Mouse (Mus musculus) cerebellum, adult 11 months (tissue): ENCODE measurements around the gene Rasl11b.

Source experiments
- DNase-seq: peaks from one replicate; pipeline ENCODE4 v3.0.0; 2022

The Rasl11b gene

GRCm38 (mm10) chr5:74214501-74215110, 19.5 kb downstream of the Rasl11b start:
- DNase-seq, result no peak

DNA sequence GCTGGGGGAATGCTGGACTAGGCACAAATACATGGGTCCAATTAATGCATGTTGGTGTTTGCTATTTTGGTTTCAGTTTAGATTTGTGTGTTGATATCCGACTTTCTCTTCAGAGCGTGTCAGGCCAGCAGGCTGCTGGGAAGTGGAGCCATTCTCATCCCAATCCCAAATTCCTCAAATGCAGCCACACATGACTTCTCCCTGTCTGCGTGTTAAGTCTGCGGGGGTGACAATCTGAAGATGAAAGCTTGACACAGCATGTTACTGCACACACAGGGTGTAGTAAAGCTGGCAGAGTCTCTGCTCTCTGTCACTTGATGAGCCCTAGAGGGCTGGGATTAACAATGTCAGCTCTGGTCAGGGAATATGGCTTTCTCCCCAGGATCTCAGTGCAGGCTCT, 20.0 kb downstream of the Rasl11b start:
- DNase-seq, result no peak

- DNase-seq, result no peak
These were observed 23.4 kb downstream of the Rasl11b start for GRCm38 (mm10) chr5:74218524-74218923.

- no peak for DNase-seq
These were observed 27.5 kb downstream of the Rasl11b start for GRCm38 (mm10) chr5:74222626-74223025.

DNA sequence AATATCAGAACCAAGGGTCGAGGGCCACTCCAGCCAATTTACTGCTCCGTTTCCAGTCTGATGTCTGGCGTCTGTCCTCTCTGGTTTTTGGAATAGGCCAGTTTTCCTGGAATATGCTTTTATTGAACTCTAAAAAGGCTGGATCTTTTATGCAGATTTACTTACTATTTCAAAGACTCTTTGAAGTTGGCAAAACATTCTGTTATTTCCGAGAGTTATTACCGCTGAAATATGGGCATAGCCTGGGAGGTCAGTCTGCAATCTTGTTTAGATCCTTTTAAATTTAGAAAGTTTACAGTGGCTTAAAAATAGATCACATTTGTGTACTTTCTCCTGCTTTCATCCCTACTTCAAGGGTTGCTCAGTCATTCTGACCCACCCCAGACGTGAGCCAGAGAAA, 29.4 kb downstream of the Rasl11b start:
- DNase-seq, result no peak

DNA sequence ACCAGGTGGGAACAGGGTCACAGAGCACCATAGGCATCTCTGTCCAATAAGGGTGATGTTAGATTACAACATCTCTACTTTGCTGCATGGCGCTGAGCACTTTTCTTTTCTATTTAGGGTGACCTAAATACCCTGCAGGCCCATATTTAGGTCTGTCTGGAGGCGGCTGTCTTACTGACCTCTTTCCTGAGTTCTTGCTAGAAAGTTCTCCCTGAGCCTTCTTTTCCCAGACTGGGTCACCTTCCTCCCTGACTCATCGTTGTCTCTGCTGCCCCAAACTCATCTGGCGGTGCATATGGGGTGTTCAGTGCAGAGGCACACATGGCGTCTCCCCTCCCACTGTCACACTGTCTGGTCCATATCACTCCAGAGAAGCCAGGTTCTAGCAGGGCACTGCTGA, 31.1 kb downstream of the Rasl11b start:
- DNase-seq, result no peak

GRCm38 (mm10) chr5:74227352-74227751, 32.3 kb downstream of the Rasl11b start:
- DNase-seq, result no peak

- no peak for DNase-seq
These were observed 33.9 kb downstream of the Rasl11b start for GRCm38 (mm10) chr5:74228938-74229337.

DNA sequence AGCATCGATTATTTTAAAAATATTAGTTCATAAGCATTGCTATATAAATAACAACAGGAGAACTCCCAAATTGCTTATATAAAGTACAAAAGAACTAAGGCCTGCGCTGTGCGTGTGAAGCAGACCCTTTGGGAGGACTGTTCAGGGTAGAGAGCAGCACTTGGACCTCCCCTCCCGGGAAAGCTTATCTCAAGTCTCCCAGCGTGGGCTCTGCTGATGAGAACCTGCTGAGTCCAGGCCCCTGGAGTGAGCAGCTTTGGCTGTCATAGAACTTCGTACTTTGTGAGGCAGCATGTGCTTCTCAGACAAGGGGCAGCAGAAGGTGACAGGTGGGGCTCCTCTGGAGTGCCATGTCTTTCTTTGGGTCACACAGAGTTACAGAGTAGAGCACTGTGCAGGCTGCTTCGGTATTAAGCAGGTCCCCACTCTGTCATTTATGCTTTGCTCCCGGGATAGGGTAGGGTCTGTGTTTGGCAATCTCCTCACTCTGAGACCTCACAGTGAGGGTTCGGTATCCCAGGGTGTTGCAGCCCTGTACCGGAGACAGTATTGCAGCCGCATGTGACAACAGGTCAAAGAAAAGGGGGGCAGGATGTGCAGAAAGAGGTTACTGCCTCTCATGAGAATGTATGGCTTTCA, 34.8 kb downstream of the Rasl11b start:
- DNase-seq, result no peak

GRCm38 (mm10) chr5:74230525-74230924, 35.4 kb downstream of the Rasl11b start:
- DNase-seq, result no peak

DNA sequence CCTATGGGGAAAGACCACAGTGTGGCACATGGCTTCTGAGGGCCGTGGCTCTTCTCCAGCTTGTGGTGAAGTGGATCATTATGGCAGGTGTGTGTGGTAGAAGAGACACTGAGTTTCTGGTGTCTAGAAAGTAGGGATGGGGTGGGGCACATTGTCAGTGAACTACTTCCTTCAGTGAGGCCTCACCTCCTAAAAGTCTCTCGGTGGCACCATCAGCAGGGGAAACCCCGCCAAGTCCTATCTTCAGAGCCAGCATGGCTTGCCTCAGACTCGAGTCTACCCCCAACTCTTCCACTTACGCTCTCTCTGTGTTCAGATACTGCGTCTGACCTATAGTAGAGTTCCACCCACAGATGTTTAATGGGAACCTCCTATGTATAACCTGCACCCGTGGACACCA, 38.7 kb downstream of the Rasl11b start:
- DNase-seq, result no peak

DNA sequence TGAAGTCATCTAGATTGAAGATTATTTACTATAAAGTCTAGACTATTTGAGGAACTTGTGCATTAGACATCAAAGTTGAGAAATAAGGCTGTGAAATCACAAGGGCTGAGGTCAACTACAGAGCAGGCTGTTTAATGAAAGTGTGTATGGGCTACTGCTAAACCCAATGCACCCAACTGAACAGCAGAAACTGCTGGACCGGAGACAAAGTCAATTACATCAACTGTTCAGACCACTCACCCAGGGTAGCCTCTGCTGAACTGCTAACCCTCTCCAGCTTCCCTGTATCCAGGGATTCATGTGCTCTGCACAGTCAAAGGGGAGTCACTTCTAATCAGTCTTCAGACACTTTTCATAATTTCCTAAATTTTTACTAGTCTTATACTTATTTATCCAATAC, 44.3 kb downstream of the Rasl11b start:
- DNase-seq, result no peak

DNA sequence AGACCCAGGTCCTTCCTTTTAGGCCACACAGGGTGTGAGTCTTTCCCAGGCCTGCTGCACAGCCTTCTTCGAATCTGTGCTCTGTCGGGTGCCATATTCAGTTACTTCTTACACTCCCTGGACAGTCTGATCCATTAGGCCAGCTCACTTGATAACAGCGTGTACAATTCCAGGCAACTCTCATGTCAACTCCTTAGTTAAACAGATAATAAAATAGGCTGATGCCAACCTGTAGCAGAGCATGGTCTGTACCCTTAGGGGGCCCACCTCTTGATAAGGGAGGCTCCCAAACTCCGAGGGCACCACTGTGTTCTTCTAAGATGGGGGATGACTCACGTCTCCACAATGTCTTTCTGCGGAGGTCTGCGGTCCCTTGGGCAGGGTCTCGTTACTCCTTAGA, 45.2 kb downstream of the Rasl11b start:
- DNase-seq, result no peak

DNA sequence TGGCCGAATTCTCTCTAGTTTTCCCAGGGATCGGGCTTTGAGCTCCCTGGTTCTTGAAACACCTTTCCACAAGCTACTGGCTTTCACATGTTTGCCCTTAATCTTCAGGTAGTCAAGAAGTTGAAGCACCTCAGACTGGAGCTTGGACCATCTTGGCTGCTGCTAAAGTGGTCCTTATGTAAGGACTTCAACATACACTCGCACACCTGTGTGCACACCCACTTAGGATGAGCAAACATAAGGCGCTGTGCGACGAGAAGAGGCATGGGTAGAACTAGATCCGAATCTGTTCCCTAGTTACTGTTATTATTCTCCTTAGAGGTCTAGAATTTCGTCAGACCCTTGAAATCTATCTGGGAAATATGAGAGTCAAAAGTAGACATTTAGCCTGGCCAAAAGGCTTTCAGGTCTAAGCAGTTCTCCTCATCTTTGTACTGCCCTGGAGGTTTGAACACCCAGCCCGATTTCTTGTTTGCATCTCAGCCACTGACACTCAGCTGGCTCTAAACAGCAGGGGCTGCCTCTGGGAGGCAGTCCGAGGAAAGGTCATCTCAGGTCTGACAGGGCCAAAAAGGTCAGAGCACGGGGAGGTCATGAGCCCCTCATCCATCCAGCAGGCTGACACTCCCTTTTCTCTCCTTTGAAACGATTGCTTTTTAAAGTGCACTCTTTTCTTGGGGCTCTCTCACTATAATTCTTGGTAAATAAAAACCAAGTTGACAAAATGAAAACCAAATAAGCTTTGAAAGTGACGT, 46.0 kb downstream of the Rasl11b start:
- DNase-seq, result no peak

GRCm38 (mm10) chr5:74242654-74243053, 47.6 kb downstream of the Rasl11b start:
- no peak for DNase-seq

- peak; percentile 49 for DNase-seq
These were observed 49.4 kb downstream of the Rasl11b start for GRCm38 (mm10) chr5:74244406-74245019.

- DNase-seq, result no peak
These were observed 50.6 kb downstream of the Rasl11b start for GRCm38 (mm10) chr5:74245641-74246145.

DNA sequence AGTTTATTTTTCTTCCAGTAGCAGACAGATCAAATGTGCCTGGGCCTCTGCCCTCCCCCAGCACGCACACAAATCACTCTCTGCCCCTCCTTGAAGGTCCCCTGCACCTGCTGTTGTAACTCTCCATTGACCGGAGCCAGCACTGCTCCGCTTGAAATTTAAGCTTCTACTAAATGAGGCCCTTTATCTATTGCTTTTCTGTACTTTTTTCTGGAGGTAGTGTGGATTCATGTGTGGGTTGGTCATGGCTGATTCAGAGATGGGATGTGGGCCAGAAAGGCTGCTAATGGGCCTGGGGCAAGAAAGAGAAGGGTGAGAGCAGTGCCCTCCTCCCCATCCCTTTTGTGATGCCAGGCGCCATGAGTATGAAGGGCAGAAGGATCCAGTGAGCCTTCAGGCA, 51.4 kb downstream of the Rasl11b start:
- no peak for DNase-seq

DNA sequence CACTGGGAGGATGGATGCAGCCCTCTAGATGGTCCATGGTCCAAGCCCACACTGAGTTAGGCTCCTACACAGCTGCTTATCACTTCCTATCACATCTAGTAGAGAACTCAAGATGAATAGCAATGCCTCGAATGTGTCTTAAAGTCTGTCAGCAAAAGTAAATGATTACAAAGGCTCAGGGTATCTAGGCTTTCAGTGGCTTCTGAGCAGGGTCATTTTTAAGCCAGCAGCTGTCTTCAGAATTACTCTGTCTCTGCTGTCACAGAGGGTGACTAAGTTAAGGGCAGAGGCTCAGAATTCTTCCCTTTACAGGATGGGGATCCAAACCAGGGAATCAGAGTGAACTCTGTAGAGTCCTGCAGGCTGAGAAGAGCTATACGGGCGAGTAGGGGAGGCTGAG, 51.9 kb downstream of the Rasl11b start:
- DNase-seq, result no peak
